Mouse (Mus musculus): Measurements from ENCODE around the gene Usp46. TPM values are rescaled to one million over a fixed set of nuclear protein-coding genes. Genes with fewer than 3 reads are reported as not detected.

Gene Usp46
- polyA plus RNA-seq, 1 experiment from 2014 or later = 24.8 TPM

- Histone ChIP-seq H3K4me1 (peaks cover 39% of the 10 kb centered on the region), H3K4me2 (peak overlapping the region; percentile 88), H3K4me3 (0 out of 2 replicates have a peak overlapping the region, but pooled peaks have one; percentile 0), H3K36me3 (ENCODE audit: poor library complexity, severe bottlenecking) (no peaks in the 10 kb centered on the region), H3K9ac (0 out of 2 replicates have a peak overlapping the region, but pooled peaks have one; percentile 86), H3K27me3 (no peaks in the 10 kb centered on the region), H3K27ac (no peak overlapping the region), H3K9me3 (replicated peaks) (no peaks in the 10 kb centered on the region)
- no peak for ATAC-seq
- WGBS = 42% methylated on average over 11 of the region's 11 CpGs
These were observed 2.5 kb downstream of the Usp46 start for GRCm38 (mm10) chr5:74065565-74066275.

GRCm38 (mm10) chr5:74064844-74065243 is 3.4 kb downstream of the Usp46 start:
- no peak overlapping the region for H3K4me3 ChIP-seq
- WGBS = 88% methylated on average over 7 of the region's 7 CpGs
- H3K27me3 ChIP-seq = no peaks in the 10 kb centered on the region
- no peak overlapping the region for H3K9ac ChIP-seq
- ATAC-seq = no peak
- H3K27ac ChIP-seq = no peak overlapping the region
- H3K4me1 ChIP-seq = peaks cover 39% of the 10 kb centered on the region
- no peaks in the 10 kb centered on the region for H3K36me3 ChIP-seq (ENCODE audit: poor library complexity, severe bottlenecking)
- no peak overlapping the region for H3K4me2 ChIP-seq
- H3K9me3 ChIP-seq (replicated peaks) = no peaks in the 10 kb centered on the region

GRCm38 (mm10) chr5:74063226-74063747 is 4.9 kb downstream of the Usp46 start:
- H3K4me3 ChIP-seq = no peak overlapping the region
- H3K9ac ChIP-seq = no peak overlapping the region
- WGBS = 96% methylated on average over 5 of the region's 5 CpGs
- H3K27ac ChIP-seq = no peak overlapping the region
- no peaks in the 10 kb centered on the region for H3K9me3 ChIP-seq (replicated peaks)
- ATAC-seq = no peak
- no peak overlapping the region for H3K4me2 ChIP-seq
- no peaks in the 10 kb centered on the region for H3K36me3 ChIP-seq (ENCODE audit: poor library complexity, severe bottlenecking)
- peaks cover 34% of the 10 kb centered on the region for H3K4me1 ChIP-seq
- no peaks in the 10 kb centered on the region for H3K27me3 ChIP-seq

GRCm38 (mm10) chr5:74062266-74062665 is 6.0 kb downstream of the Usp46 start:
- Histone ChIP-seq H3K27me3 (no peaks in the 10 kb centered on the region), H3K4me2 (no peak overlapping the region), H3K4me1 (peaks cover 35% of the 10 kb centered on the region), H3K27ac (no peak overlapping the region), H3K4me3 (no peak overlapping the region), H3K9ac (no peak overlapping the region), H3K36me3 (ENCODE audit: poor library complexity, severe bottlenecking) (no peaks in the 10 kb centered on the region), H3K9me3 (replicated peaks) (no peaks in the 10 kb centered on the region)
- 95% methylated on average over 6 of the region's 7 CpGs for WGBS
- ATAC-seq = no peak

- Histone ChIP-seq H3K9ac (no peak overlapping the region), H3K4me3 (no peak overlapping the region), H3K36me3 (ENCODE audit: poor library complexity, severe bottlenecking) (no peaks in the 10 kb centered on the region), H3K4me2 (0 out of 2 replicates have a peak overlapping the region, but pooled peaks have one; percentile 4), H3K27ac (peak overlapping the region; percentile 60), H3K9me3 (replicated peaks) (no peaks in the 10 kb centered on the region), H3K27me3 (no peaks in the 10 kb centered on the region), H3K4me1 (peaks cover 27% of the 10 kb centered on the region)
- WGBS = 79% methylated on average over 18 of the region's 18 CpGs
- ATAC-seq = peak; percentile 48; the same call in 1 of the 2 replicates
These were observed 6.7 kb downstream of the Usp46 start for GRCm38 (mm10) chr5:74061408-74062047.

- Histone ChIP-seq H3K4me1 (peaks cover 14% of the 10 kb centered on the region; the same call in 1 of the 2 replicates), H3K27ac (no peak overlapping the region), H3K4me2 (no peak overlapping the region), H3K27me3 (no peaks in the 10 kb centered on the region), H3K4me3 (no peak overlapping the region), H3K9me3 (replicated peaks) (no peaks in the 10 kb centered on the region), H3K9ac (no peak overlapping the region), H3K36me3 (ENCODE audit: poor library complexity, severe bottlenecking) (no peaks in the 10 kb centered on the region)
- WGBS = 93% methylated on average over 15 of the region's 15 CpGs
- no peak for ATAC-seq
These were observed 15.9 kb downstream of the Usp46 start for GRCm38 (mm10) chr5:74052171-74052909.

GRCm38 (mm10) chr5:74051394-74052170 is 16.6 kb downstream of the Usp46 start:
- Histone ChIP-seq H3K4me1 (peaks cover 14% of the 10 kb centered on the region; the same call in 1 of the 2 replicates), H3K36me3 (ENCODE audit: poor library complexity, severe bottlenecking) (no peaks in the 10 kb centered on the region), H3K27me3 (no peaks in the 10 kb centered on the region), H3K9me3 (replicated peaks) (no peaks in the 10 kb centered on the region), H3K4me3 (no peak overlapping the region), H3K27ac (no peak overlapping the region), H3K9ac (no peak overlapping the region), H3K4me2 (no peak overlapping the region)
- 91% methylated on average over 23 of the region's 23 CpGs for WGBS
- ATAC-seq = no peak; the same call in 1 of the 2 replicates

- Histone ChIP-seq H3K4me3 (no peak overlapping the region), H3K4me2 (no peak overlapping the region), H3K27ac (no peak overlapping the region), H3K4me1 (peaks cover 14% of the 10 kb centered on the region; the same call in 1 of the 2 replicates), H3K36me3 (ENCODE audit: poor library complexity, severe bottlenecking) (no peaks in the 10 kb centered on the region), H3K9me3 (replicated peaks) (no peaks in the 10 kb centered on the region), H3K9ac (no peak overlapping the region), H3K27me3 (no peaks in the 10 kb centered on the region)
- 98% methylated on average over 2 of the region's 2 CpGs for WGBS
- no peak for ATAC-seq
These were observed 17.3 kb downstream of the Usp46 start for GRCm38 (mm10) chr5:74050903-74051302.

- Histone ChIP-seq H3K9ac (no peak overlapping the region), H3K4me1 (peaks cover 19% of the 10 kb centered on the region; the same call in 1 of the 2 replicates), H3K4me3 (no peak overlapping the region), H3K9me3 (replicated peaks) (no peaks in the 10 kb centered on the region), H3K36me3 (ENCODE audit: poor library complexity, severe bottlenecking) (no peaks in the 10 kb centered on the region), H3K4me2 (no peak overlapping the region), H3K27ac (no peak overlapping the region), H3K27me3 (no peaks in the 10 kb centered on the region)
- no peak for ATAC-seq
- 79% methylated on average over 16 of the region's 16 CpGs for WGBS
These were observed 19.3 kb downstream of the Usp46 start for GRCm38 (mm10) chr5:74048846-74049495.

GRCm38 (mm10) chr5:74044591-74044990 is 23.6 kb downstream of the Usp46 start:
- Histone ChIP-seq H3K36me3 (ENCODE audit: poor library complexity, severe bottlenecking) (0 out of 2 replicates have a peak, but pooled peaks cover under 1% of the 10 kb centered on the region), H3K9me3 (replicated peaks) (no peaks in the 10 kb centered on the region), H3K4me1 (peaks cover 9% of the 10 kb centered on the region; the same call in 1 of the 2 replicates), H3K27ac (no peak overlapping the region), H3K9ac (no peak overlapping the region), H3K4me2 (no peak overlapping the region), H3K27me3 (no peaks in the 10 kb centered on the region), H3K4me3 (no peak overlapping the region)
- ATAC-seq = no peak
- 80% methylated on average over 7 of the region's 7 CpGs for WGBS
